Mouse (Mus musculus) heart, embryonic 15.5 days (tissue): ENCODE measurements around the gene Vrk2. TPM values are rescaled to one million over a fixed set of nuclear protein-coding genes. Genes with fewer than 3 reads are reported as not detected.

ENCODE experiments used
- ATAC-seq: fragments of 200-750 bp; cut with Nextera tagmentation; replicated peaks from 2 replicates; pipeline ENCODE4 v1.8.0; 2017; ENCODE audit warnings: low read depth, moderate TSS enrichment; ENCODE audit not compliant: insufficient number of reproducible peaks, insufficient read depth, low FRiP score
- H3K27ac ChIP-seq: fragments of 300-500 bp; sonication (generic); 2 replicates; pipeline ENCODE4 v1.5.1; 2015; ENCODE audit warnings: mild to moderate bottlenecking, inconsistent platforms
- H3K27me3 ChIP-seq: fragments of 300-500 bp; sonication (generic); 2 replicates; pipeline ENCODE4 v1.6.1; 2015; ENCODE audit warnings: inconsistent platforms
- H3K36me3 ChIP-seq: fragments of 300-500 bp; sonication (generic); 2 replicates; pipeline ENCODE4 v1.6.1; 2015; ENCODE audit warnings: mild to moderate bottlenecking, inconsistent platforms
- H3K4me1 ChIP-seq: fragments of 300-500 bp; sonication (generic); replicated peaks from 2 replicates; pipeline ENCODE4 v1.6.1; 2015; ENCODE audit warnings: inconsistent platforms
- H3K4me2 ChIP-seq: fragments of 300-500 bp; sonication (generic); 2 replicates; pipeline ENCODE4 v1.6.1; 2015; ENCODE audit warnings: inconsistent platforms, mild to moderate bottlenecking, moderate library complexity
- H3K4me3 ChIP-seq: fragments of 300-500 bp; sonication (generic); 2 replicates; pipeline ENCODE4 v1.5.1; 2015; ENCODE audit warnings: mild to moderate bottlenecking, inconsistent platforms
- H3K9ac ChIP-seq: fragments of 300-500 bp; sonication (generic); 2 replicates; pipeline ENCODE4 v1.6.1; 2015; ENCODE audit warnings: mild to moderate bottlenecking, inconsistent platforms
- H3K9me3 ChIP-seq: fragments of 300-500 bp; sonication (generic); replicated peaks from 2 replicates; pipeline ENCODE4 v1.6.1; 2016; ENCODE audit warnings: inconsistent platforms
- WGBS: fragments of 180-500 bp; shearing (Covaris S2); methylation state at CpG from one replicate; pipeline ENCODE4 v1.1.7; 2015; ENCODE audit warnings: mixed read lengths; 5-methylcytosine and 5-hydroxymethylcytosine counted together
- polyA plus RNA-seq: library from polyadenylated mRNA; unstranded; fragments of >200 nt; fragmentation: Nextera tagmentation; extraction: Ambion mirVana; gene quantifications from 2 replicates; pipeline ENCODE4 v1.2.1, GENCODE M21; 2015

The Vrk2 gene
- polyA plus RNA-seq, 1 experiment from 2014 or later = 14.7 TPM

DNA sequence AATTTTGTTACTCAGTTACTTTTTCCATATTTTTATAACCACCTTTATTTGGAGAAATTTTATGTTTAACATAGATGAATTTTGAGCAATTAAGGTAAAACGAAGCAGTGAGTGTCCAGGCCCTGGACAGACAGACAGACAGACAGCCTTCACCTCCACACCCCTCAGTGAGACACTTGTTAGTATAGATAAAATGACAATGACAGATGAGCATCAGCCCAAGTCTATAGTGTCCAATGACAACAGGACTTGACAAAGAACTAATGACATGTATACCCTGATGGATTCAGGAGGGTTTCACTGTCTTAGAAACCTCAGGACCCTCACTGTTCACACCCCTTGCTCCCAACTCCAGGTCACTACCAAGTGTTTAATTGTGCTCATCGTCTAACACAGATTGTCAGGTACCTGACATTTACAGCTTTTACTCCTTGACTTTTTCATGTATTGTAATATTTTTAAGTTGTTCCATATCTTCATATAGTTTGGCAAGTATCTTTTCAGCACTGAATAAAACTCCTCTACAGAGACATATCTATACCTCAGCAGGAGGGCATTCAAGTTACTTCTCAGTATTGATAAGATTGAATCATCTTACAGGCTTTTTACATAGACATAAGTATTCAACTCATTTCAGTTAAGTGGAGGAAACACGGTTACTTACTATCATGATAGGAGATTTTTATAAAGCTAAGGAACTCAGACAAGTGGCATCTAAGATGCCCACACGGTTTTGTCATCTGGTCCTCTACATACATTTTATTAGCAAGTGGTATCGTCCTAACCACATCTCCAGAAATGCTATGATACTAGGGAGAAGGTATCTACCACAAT lies 60.6 kb downstream of the Vrk2 start:
- WGBS = 81% methylated on average over 5 of the region's 5 CpGs

GRCm38 (mm10) chr11:26526861-26527260 lies 66.9 kb downstream of the Vrk2 start:
- Histone ChIP-seq H3K9ac (no peak overlapping the region), H3K9me3 (no peaks in the 10 kb centered on the region), H3K36me3 (peaks cover 3% of the 10 kb centered on the region; the same call in 1 of the 2 replicates), H3K4me2 (no peak overlapping the region), H3K4me3 (no peak overlapping the region), H3K27me3 (no peaks in the 10 kb centered on the region), H3K4me1 (no peaks in the 10 kb centered on the region), H3K27ac (no peak overlapping the region)
- WGBS = 89% methylated on average over 2 of the region's 2 CpGs
- ATAC-seq = no peak

More for the DNA sequence above, 60.6 kb downstream of the Vrk2 start:
- H3K9ac ChIP-seq = no peak overlapping the region
- H3K27me3 ChIP-seq = no peaks in the 10 kb centered on the region
- no peak overlapping the region for H3K4me2 ChIP-seq
- no peaks in the 10 kb centered on the region for H3K36me3 ChIP-seq
- no peak overlapping the region for H3K27ac ChIP-seq
- no peak overlapping the region for H3K4me3 ChIP-seq
- no peaks in the 10 kb centered on the region for H3K4me1 ChIP-seq
- H3K9me3 ChIP-seq = no peaks in the 10 kb centered on the region
- no peak for ATAC-seq

GRCm38 (mm10) chr11:26518991-26519390 lies 74.8 kb downstream of the Vrk2 start:
- no peak overlapping the region for H3K27ac ChIP-seq
- H3K36me3 ChIP-seq = no peaks in the 10 kb centered on the region
- no peak overlapping the region for H3K4me2 ChIP-seq
- peaks cover 5% of the 10 kb centered on the region for H3K4me1 ChIP-seq
- no peak for ATAC-seq
- H3K9me3 ChIP-seq = no peaks in the 10 kb centered on the region
- no peaks in the 10 kb centered on the region for H3K27me3 ChIP-seq
- no peak overlapping the region for H3K9ac ChIP-seq
- no peak overlapping the region for H3K4me3 ChIP-seq
- 54% methylated on average over 3 of the region's 3 CpGs for WGBS

- H3K27me3 ChIP-seq = no peaks in the 10 kb centered on the region
- 37% methylated on average over 2 of the region's 2 CpGs for WGBS
- no peaks in the 10 kb centered on the region for H3K9me3 ChIP-seq
- peak overlapping the region; percentile 67 for H3K27ac ChIP-seq
- peak; percentile 50; the same call in 1 of the 2 replicates for ATAC-seq
- no peaks in the 10 kb centered on the region for H3K36me3 ChIP-seq
- H3K4me2 ChIP-seq = no peak overlapping the region
- no peak overlapping the region for H3K4me3 ChIP-seq
- H3K4me1 ChIP-seq = peaks cover 5% of the 10 kb centered on the region
- H3K9ac ChIP-seq = no peak overlapping the region
Observed at GRCm38 (mm10) chr11:26516086-26516485, 77.7 kb downstream of the Vrk2 start.

DNA sequence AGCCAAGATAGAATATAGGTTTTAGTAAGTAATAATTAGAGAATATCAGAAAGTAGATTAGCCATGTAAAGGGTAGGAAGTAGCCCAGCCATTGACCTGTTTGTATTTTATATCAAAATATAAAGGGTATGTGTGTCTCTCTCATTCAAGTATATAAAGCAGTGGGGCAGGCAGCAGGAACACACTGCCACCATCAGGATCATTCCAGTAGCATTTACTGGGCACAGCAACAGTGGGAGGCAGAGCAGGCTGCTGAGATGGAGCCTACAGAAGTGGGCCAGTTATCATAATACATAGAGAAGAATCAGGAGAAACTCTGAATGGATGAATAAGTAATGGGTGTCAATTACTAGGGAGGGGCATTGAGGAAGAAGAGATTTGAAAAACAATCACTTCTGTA lies 80.1 kb downstream of the Vrk2 start:
- Histone ChIP-seq H3K4me1 (peaks cover 5% of the 10 kb centered on the region), H3K9ac (no peak overlapping the region), H3K36me3 (no peaks in the 10 kb centered on the region), H3K4me2 (no peak overlapping the region), H3K9me3 (no peaks in the 10 kb centered on the region), H3K4me3 (no peak overlapping the region), H3K27ac (no peak overlapping the region), H3K27me3 (no peaks in the 10 kb centered on the region)
- no peak for ATAC-seq

GRCm38 (mm10) chr11:26495951-26496350 lies 97.8 kb downstream of the Vrk2 start:
- Histone ChIP-seq H3K36me3 (no peaks in the 10 kb centered on the region), H3K4me3 (no peak overlapping the region), H3K27me3 (no peaks in the 10 kb centered on the region), H3K9me3 (no peaks in the 10 kb centered on the region), H3K9ac (no peak overlapping the region), H3K4me2 (no peak overlapping the region), H3K27ac (no peak overlapping the region), H3K4me1 (no peaks in the 10 kb centered on the region)
- no peak for ATAC-seq
- 91% methylated on average over 5 of the region's 5 CpGs for WGBS

- 48% methylated on average over 12 of the region's 12 CpGs for WGBS
Observed at GRCm38 (mm10) chr11:26489761-26490466, 103.9 kb downstream of the Vrk2 start.

GRCm38 (mm10) chr11:26481691-26482242 lies 112.0 kb downstream of the Vrk2 start:
- no peak overlapping the region for H3K4me2 ChIP-seq
- H3K27ac ChIP-seq = no peak overlapping the region
- H3K4me3 ChIP-seq = no peak overlapping the region
- no peaks in the 10 kb centered on the region for H3K27me3 ChIP-seq
- H3K9ac ChIP-seq = no peak overlapping the region
- 89% methylated on average over 3 of the region's 3 CpGs for WGBS
- no peaks in the 10 kb centered on the region for H3K36me3 ChIP-seq
- H3K9me3 ChIP-seq = no peaks in the 10 kb centered on the region
- H3K4me1 ChIP-seq = no peaks in the 10 kb centered on the region
- ATAC-seq = no peak

More at GRCm38 (mm10) chr11:26489761-26490466, 103.9 kb downstream of the Vrk2 start:
- Histone ChIP-seq H3K4me1 (no peaks in the 10 kb centered on the region), H3K4me2 (no peak overlapping the region), H3K9me3 (no peaks in the 10 kb centered on the region), H3K9ac (no peak overlapping the region), H3K27ac (no peak overlapping the region), H3K27me3 (no peaks in the 10 kb centered on the region), H3K36me3 (no peaks in the 10 kb centered on the region), H3K4me3 (no peak overlapping the region)
- peak; percentile 35; the same call in 1 of the 2 replicates for ATAC-seq

- H3K9me3 ChIP-seq = no peaks in the 10 kb centered on the region
- H3K27me3 ChIP-seq = no peaks in the 10 kb centered on the region
- no peak for ATAC-seq
- no peak overlapping the region for H3K27ac ChIP-seq
- H3K36me3 ChIP-seq = 0 out of 2 replicates have a peak, but pooled peaks cover 9% of the 10 kb centered on the region
- H3K4me3 ChIP-seq = no peak overlapping the region
- no peaks in the 10 kb centered on the region for H3K4me1 ChIP-seq
- no peak overlapping the region for H3K9ac ChIP-seq
- no peak overlapping the region for H3K4me2 ChIP-seq
- WGBS = 79% methylated on average over 6 of the region's 6 CpGs
Observed at GRCm38 (mm10) chr11:26477037-26477739, 116.6 kb downstream of the Vrk2 start.

DNA sequence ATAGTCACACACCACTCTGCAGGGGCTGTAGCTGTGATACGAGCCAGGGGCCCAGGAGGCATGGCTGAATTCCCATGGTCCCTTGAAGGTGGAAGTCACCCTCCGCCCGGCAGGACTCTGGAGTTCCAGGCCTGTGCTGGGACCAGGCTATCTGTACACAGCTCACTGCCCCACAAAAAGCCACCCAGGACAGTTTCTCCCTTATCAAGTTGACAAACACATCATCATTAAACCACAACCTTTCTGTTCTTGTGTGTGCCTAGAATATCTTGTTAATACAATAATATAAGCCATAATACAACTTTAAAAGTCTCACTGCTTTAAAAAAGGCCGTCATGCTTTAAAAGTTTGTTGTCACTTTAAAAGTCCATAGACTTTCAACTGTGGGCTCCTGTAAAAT lies 139.7 kb downstream of the Vrk2 start:
- no peaks in the 10 kb centered on the region; the same call in 1 of the 2 replicates for H3K36me3 ChIP-seq
- no peaks in the 10 kb centered on the region for H3K9me3 ChIP-seq
- WGBS = 76% methylated on average over 4 of the region's 4 CpGs
- H3K27ac ChIP-seq = no peak overlapping the region
- no peak overlapping the region for H3K4me3 ChIP-seq
- H3K4me1 ChIP-seq = peaks cover 3% of the 10 kb centered on the region; the same call in 1 of the 2 replicates
- no peak overlapping the region for H3K4me2 ChIP-seq
- no peaks in the 10 kb centered on the region for H3K27me3 ChIP-seq
- no peak for ATAC-seq
- H3K9ac ChIP-seq = no peak overlapping the region

GRCm38 (mm10) chr11:26452693-26453092 lies 141.1 kb downstream of the Vrk2 start:
- Histone ChIP-seq H3K4me1 (peaks cover 3% of the 10 kb centered on the region; the same call in 1 of the 2 replicates), H3K4me2 (no peak overlapping the region), H3K4me3 (no peak overlapping the region), H3K36me3 (no peaks in the 10 kb centered on the region; the same call in 1 of the 2 replicates), H3K9me3 (no peaks in the 10 kb centered on the region), H3K9ac (no peak overlapping the region), H3K27ac (no peak overlapping the region), H3K27me3 (no peaks in the 10 kb centered on the region)
- ATAC-seq = no peak
- WGBS = 88% methylated on average over 4 of the region's 4 CpGs
